Mouse (Mus musculus): ENCODE measurements at regions not wholly inside any gene's neighbourhood (a gene's known extent, or its start where the extent isn't known, plus 50 kb on each side); places are given as distances from the start of the nearest gene placed in this dataset.

DNA sequence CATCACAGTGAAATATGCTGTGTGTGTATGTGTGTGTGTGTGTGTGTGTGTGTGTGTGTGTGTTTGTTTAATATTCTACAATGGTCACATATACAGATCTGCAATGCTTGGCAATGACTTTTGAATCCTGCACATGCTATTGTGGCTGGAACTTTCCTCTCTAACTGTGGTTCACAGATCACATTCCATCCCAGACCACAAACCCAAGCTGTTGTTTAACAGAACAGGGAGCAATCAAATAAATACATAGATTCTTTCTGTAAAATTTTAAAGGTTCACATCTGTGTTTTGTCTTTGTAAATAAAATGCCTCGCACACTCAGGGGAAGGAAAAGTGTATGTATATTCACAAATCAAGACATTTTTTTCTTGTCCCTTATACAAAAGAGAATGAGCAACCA is 744.9 kb upstream of the Jmjd1c start:
- DNase-seq = no peak

DNA sequence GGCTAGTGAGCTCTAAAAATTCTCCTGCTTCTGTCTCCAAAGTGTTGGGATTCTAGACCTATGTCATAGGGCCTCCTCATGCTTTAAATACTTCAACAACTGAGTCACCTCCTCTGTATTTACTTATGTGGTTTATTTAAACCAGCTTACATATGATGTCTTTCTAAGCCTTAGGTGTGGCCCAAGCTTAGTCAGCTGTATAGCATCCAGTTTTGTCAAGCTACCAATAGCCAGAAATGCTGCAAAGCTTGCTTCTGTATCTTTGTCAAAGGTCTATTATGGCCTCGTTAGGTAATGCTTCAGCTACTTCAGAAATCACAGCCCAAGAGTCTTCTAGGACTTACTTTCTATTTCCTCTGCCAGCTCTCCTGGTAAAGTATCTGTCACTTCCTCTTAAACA is 741.9 kb upstream of the Jmjd1c start:
- DNase-seq = no peak

DNA sequence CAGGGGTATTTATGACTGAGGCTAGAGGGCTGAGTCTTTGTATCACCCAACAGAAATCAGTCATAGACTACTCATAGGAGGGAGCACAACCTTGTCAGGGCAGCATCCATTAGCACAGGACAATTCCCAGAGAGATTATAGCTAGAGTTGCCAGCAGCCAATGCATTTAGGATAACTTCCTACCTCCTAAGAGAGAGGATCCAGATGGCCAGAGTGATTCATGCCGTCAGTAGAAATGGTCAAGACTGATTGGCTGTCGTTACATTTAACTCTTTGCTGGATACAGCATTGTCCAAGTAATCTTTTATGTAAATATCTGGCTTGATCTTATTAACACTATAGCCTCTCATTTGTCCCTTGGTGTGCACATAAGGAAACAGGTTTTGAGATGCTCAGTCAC is 740.9 kb upstream of the Jmjd1c start:
- peak; percentile 59 for DNase-seq

DNA sequence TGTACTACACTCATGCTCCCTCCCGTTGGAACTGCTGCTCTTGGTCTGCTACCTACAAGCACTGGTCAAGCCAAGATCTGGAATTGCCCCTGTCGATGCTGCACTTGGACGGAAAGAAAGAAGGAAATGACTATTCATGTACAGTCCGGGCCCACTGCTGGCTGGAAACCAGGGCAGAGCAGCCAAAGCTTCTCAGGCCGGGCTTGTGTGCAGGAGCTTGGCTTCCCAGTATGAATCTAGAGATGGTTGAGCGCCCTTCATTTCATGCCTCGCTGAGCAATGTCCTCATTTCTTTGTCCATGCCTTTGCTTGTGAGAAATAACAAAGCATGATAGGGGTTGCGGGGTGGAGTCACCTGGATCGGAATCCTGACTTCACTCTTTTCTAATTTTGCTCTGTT is 738.2 kb upstream of the Jmjd1c start:
- DNase-seq = peak; percentile 99

DNA sequence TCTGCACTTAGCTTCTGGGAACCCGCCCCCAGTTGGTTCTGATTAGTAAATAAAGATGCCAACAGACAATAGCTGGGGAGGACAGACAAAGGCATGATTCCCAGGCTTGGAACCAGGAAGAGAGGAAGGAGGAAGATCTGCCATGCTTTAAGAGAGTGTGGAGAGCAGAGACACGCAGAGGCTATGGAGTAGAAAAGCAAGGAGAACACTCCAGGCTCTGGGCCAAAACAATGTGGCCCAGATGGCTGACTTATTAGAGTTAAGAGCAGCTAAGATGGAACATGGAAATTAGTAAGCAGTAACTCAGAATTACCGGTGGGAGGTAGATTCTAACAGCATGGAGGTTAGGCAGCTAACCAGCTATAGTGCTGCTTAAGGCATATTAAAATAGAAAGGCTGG is 725.8 kb upstream of the Jmjd1c start:
- peak; percentile 92 for DNase-seq

DNA sequence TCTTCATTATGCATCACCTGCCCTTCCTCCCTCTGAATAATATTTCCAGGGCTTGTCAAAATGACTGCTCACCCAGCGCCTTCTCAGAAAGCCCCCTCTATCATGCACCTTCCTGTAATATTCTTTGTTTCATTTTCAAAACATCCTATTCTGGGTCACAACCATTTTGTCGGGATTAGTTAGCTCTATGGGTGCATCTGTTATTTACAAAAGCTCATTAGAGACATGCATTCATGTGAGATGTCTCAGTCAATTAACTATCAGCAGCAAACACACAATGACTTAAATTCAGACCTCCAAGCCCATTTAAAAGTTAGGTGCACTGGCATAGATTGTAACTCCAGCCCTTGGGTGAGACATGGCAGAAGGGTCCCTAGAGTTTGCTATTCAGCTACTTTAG is 724.2 kb upstream of the Jmjd1c start:
- no peak for DNase-seq
